Mouse (Mus musculus): ENCODE measurements at regions not wholly inside any gene's neighbourhood (a gene's known extent, or its start where the extent isn't known, plus 50 kb on each side); places are given as distances from the start of the nearest gene placed in this dataset.

- Histone ChIP-seq H3K27me3 (ENCODE audit: insufficient read depth, low read length) (no peaks in the 10 kb centered on the region), H3K4me1 (ENCODE audit: insufficient read depth, low read depth, low read length) (no peaks in the 10 kb centered on the region), H3K4me3 (ENCODE audit: low read depth, low read length) (no peak overlapping the region), H3K36me3 (replicated peaks) (no peaks in the 10 kb centered on the region), H3K9me3 (replicated peaks) (no peaks in the 10 kb centered on the region)
- no peak for TF ChIP-seq TAL1 (conservative IDR thresholded peaks at IDR 0.05; ENCODE audit: low read depth, low read length)
- no peak for TF ChIP-seq GATA1 (IDR thresholded peaks at IDR 0.05; ENCODE audit: borderline replicate concordance, low read length)
- TF ChIP-seq POLR2AphosphoS5 (IDR thresholded peaks at IDR 0.05; ENCODE audit: insufficient replicate concordance, low read depth, low read length), result no peak
- no peak for TF ChIP-seq CTCF (IDR thresholded peaks at IDR 0.05; ENCODE audit: low read depth, low read length)
- no peak for TF ChIP-seq GATA2 (IDR thresholded peaks at IDR 0.05; ENCODE audit: borderline replicate concordance, low read depth, low read length)
- no peak for ATAC-seq (ENCODE audit: extremely low read depth, insufficient number of reproducible peaks, low FRiP score, poor library complexity, severe bottlenecking)
- DNase-seq (ENCODE audit: low spot score), result no peak
Observed at GRCm38 (mm10) chr4:67607166-67607565, 779.8 kb downstream of the Tlr4 start.

GRCm38 (mm10) chr4:67614486-67615067 is 787.2 kb downstream of the Tlr4 start:
- Histone ChIP-seq H3K4me3 (ENCODE audit: low read depth, low read length) (no peak overlapping the region), H3K27me3 (ENCODE audit: insufficient read depth, low read length) (no peaks in the 10 kb centered on the region), H3K36me3 (replicated peaks) (no peaks in the 10 kb centered on the region), H3K4me1 (ENCODE audit: insufficient read depth, low read depth, low read length) (no peaks in the 10 kb centered on the region), H3K9me3 (replicated peaks) (no peaks in the 10 kb centered on the region)
- ATAC-seq (ENCODE audit: extremely low read depth, insufficient number of reproducible peaks, low FRiP score, poor library complexity, severe bottlenecking), result no peak
- TF ChIP-seq GATA2 (IDR thresholded peaks at IDR 0.05; ENCODE audit: borderline replicate concordance, low read depth, low read length) (no peak), TAL1 (conservative IDR thresholded peaks at IDR 0.05; ENCODE audit: low read depth, low read length) (no peak), CTCF (IDR thresholded peaks at IDR 0.05; ENCODE audit: low read depth, low read length) (no peak), POLR2AphosphoS5 (IDR thresholded peaks at IDR 0.05; ENCODE audit: insufficient replicate concordance, low read depth, low read length) (no peak), GATA1 (IDR thresholded peaks at IDR 0.05; ENCODE audit: borderline replicate concordance, low read length) (no peak)
- no peak for DNase-seq (ENCODE audit: low spot score)

- H3K4me3 ChIP-seq (ENCODE audit: low read depth, low read length), result no peak overlapping the region
- no peak for TF ChIP-seq POLR2AphosphoS5 (IDR thresholded peaks at IDR 0.05; ENCODE audit: insufficient replicate concordance, low read depth, low read length)
- TF ChIP-seq GATA2 (IDR thresholded peaks at IDR 0.05; ENCODE audit: borderline replicate concordance, low read depth, low read length), result no peak
- TF ChIP-seq TAL1 (conservative IDR thresholded peaks at IDR 0.05; ENCODE audit: low read depth, low read length), result no peak
- TF ChIP-seq CTCF (IDR thresholded peaks at IDR 0.05; ENCODE audit: low read depth, low read length), result no peak
- no peak for TF ChIP-seq GATA1 (IDR thresholded peaks at IDR 0.05; ENCODE audit: borderline replicate concordance, low read length)
- no peaks in the 10 kb centered on the region for H3K27me3 ChIP-seq (ENCODE audit: insufficient read depth, low read length)
- no peaks in the 10 kb centered on the region for H3K4me1 ChIP-seq (ENCODE audit: insufficient read depth, low read depth, low read length)
- DNase-seq (ENCODE audit: low spot score) (no peak), ATAC-seq (ENCODE audit: extremely low read depth, insufficient number of reproducible peaks, low FRiP score, poor library complexity, severe bottlenecking) (no peak)
- no peaks in the 10 kb centered on the region for H3K9me3 ChIP-seq (replicated peaks)
- H3K36me3 ChIP-seq (replicated peaks), result no peaks in the 10 kb centered on the region
Observed at GRCm38 (mm10) chr4:67626641-67627040, 799.3 kb downstream of the Tlr4 start.

GRCm38 (mm10) chr4:67646090-67646489 is 818.7 kb downstream of the Tlr4 start:
- H3K4me1 ChIP-seq (ENCODE audit: insufficient read depth, low read depth, low read length), result no peaks in the 10 kb centered on the region
- DNase-seq (ENCODE audit: low spot score) (no peak), ATAC-seq (ENCODE audit: extremely low read depth, insufficient number of reproducible peaks, low FRiP score, poor library complexity, severe bottlenecking) (no peak)
- H3K9me3 ChIP-seq (replicated peaks), result peaks cover 10% of the 10 kb centered on the region
- H3K4me3 ChIP-seq (ENCODE audit: low read depth, low read length), result no peak overlapping the region
- TF ChIP-seq GATA1 (IDR thresholded peaks at IDR 0.05; ENCODE audit: borderline replicate concordance, low read length) (no peak), GATA2 (IDR thresholded peaks at IDR 0.05; ENCODE audit: borderline replicate concordance, low read depth, low read length) (no peak), POLR2AphosphoS5 (IDR thresholded peaks at IDR 0.05; ENCODE audit: insufficient replicate concordance, low read depth, low read length) (no peak), CTCF (IDR thresholded peaks at IDR 0.05; ENCODE audit: low read depth, low read length) (no peak), TAL1 (conservative IDR thresholded peaks at IDR 0.05; ENCODE audit: low read depth, low read length) (no peak)
- no peaks in the 10 kb centered on the region for H3K27me3 ChIP-seq (ENCODE audit: insufficient read depth, low read length)
- no peaks in the 10 kb centered on the region for H3K36me3 ChIP-seq (replicated peaks)

- Histone ChIP-seq H3K9me3 (replicated peaks) (no peaks in the 10 kb centered on the region), H3K27me3 (ENCODE audit: insufficient read depth, low read length) (no peaks in the 10 kb centered on the region), H3K36me3 (replicated peaks) (no peaks in the 10 kb centered on the region), H3K4me1 (ENCODE audit: insufficient read depth, low read depth, low read length) (no peaks in the 10 kb centered on the region), H3K4me3 (ENCODE audit: low read depth, low read length) (no peak overlapping the region)
- DNase-seq (ENCODE audit: low spot score) (no peak), ATAC-seq (ENCODE audit: extremely low read depth, insufficient number of reproducible peaks, low FRiP score, poor library complexity, severe bottlenecking) (no peak)
- no peak for TF ChIP-seq GATA2 (IDR thresholded peaks at IDR 0.05; ENCODE audit: borderline replicate concordance, low read depth, low read length)
- TF ChIP-seq POLR2AphosphoS5 (IDR thresholded peaks at IDR 0.05; ENCODE audit: insufficient replicate concordance, low read depth, low read length), result no peak
- no peak for TF ChIP-seq GATA1 (IDR thresholded peaks at IDR 0.05; ENCODE audit: borderline replicate concordance, low read length)
- TF ChIP-seq TAL1 (conservative IDR thresholded peaks at IDR 0.05; ENCODE audit: low read depth, low read length), result no peak
- no peak for TF ChIP-seq CTCF (IDR thresholded peaks at IDR 0.05; ENCODE audit: low read depth, low read length)
Observed at GRCm38 (mm10) chr4:67662122-67662521, 834.7 kb downstream of the Tlr4 start.

GRCm38 (mm10) chr4:67673961-67674360 is 846.6 kb downstream of the Tlr4 start:
- Histone ChIP-seq H3K36me3 (replicated peaks) (no peaks in the 10 kb centered on the region), H3K27me3 (ENCODE audit: insufficient read depth, low read length) (no peaks in the 10 kb centered on the region), H3K4me1 (ENCODE audit: insufficient read depth, low read depth, low read length) (no peaks in the 10 kb centered on the region), H3K9me3 (replicated peaks) (no peaks in the 10 kb centered on the region; the same call in 1 of the 2 replicates), H3K4me3 (ENCODE audit: low read depth, low read length) (no peak overlapping the region)
- DNase-seq (ENCODE audit: low spot score), result no peak
- TF ChIP-seq CTCF (IDR thresholded peaks at IDR 0.05; ENCODE audit: low read depth, low read length) (no peak), GATA2 (IDR thresholded peaks at IDR 0.05; ENCODE audit: borderline replicate concordance, low read depth, low read length) (no peak), TAL1 (conservative IDR thresholded peaks at IDR 0.05; ENCODE audit: low read depth, low read length) (no peak), GATA1 (IDR thresholded peaks at IDR 0.05; ENCODE audit: borderline replicate concordance, low read length) (no peak), POLR2AphosphoS5 (IDR thresholded peaks at IDR 0.05; ENCODE audit: insufficient replicate concordance, low read depth, low read length) (no peak)
- no peak for ATAC-seq (ENCODE audit: extremely low read depth, insufficient number of reproducible peaks, low FRiP score, poor library complexity, severe bottlenecking)
